Mouse (Mus musculus) thymus, postnatal 25 days (tissue): ENCODE data around the gene Mtmr11.
A peak's percentile ranks its signal among the peaks of the same experiment; 100 is the strongest.

Source experiments
- DNase-seq: peaks from one replicate; pipeline ENCODE4 v3.0.0; 2022

Gene Mtmr11

DNA sequence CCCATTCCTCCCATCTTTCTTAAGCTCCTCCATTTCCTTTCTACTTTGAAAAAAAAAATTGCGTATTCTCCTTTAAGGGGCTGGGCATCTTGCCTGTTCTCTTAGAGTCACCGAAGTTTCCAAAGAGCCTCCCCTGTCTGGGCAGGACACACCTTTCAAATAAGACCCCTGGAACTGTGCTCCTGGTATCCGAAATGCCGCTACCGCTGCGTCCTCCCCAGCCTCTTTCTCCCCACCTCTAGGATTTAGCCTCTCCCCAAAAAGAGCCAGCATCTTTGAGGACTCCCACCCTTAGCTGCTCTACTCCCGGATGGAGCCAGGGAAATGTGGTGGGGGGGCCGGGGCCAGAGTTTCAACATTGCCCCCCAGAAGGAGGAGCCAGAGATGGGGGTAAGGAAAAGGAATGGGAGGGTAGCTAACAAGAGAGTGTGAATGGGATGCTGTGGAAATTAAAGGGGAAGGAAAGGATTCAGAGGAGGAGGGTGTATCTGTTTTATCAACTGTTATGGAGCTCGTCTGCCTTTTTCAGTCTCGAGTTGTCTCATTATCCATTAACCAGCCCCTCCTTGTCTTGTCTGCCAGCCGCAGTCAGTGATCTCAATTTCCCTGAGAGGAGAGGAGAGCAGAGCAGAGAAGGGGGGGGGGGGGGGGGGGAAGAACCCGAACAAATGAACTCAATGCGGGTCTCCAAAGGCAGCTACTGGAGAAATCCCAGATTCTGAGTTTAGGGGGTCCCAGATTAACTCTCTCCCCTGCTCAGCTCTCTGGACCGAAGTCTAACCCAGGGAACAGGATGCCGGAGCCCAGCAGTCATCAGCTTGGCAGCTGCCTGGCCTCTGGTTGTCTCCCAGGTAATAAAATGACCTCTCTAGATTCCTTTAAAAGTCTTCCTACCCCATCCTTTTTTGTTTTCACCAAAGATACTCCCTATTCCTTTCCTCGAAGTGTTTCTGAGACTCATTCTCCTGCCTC is at the start of gene Mtmr11:
Gene Mtmr11, plus strand, starts transcription at position 136 of the 972 bp plus-strand sequence.
- no peak for DNase-seq

DNA sequence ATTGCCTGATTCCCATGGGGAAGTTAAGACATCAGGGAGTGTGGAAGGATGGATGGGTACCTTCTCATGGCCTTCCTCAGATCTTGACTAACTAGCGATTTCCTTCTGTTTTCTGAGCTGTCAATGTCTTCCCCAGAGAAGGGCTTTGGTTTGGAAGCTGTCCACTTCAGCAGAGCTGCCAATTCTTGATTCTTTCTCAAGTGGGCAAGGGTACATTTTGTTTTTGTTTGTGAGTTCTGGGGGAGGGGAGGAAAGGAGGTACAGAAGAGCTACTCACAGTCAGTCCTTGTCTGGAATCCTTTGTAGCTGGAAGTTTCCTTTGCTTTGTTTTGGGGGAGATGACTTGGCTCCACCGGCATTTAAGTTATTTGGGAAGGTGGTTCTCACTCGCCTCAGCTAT is 48.6 kb upstream of the Mtmr11 start:
- DNase-seq = no peak

DNA sequence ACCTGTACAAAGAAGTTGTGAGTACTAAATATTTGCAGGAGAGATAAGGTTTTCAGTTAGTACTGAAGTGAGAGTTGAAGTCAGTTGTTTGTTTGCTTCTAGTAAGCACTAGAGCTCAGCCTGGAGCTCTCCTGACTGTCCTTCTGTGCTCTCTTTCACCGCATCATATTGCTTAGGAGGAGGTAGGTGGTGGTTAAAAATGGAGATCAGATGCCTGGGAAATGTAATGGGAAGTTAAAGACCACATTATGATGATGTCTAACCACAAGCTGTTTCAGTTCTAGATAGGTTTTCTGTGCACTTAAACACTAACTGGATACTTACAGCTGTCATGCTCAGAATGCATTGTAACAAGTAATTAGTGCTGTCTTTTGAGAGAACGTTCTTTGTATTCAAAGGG is 43.7 kb upstream of the Mtmr11 start:
- DNase-seq = no peak

DNA sequence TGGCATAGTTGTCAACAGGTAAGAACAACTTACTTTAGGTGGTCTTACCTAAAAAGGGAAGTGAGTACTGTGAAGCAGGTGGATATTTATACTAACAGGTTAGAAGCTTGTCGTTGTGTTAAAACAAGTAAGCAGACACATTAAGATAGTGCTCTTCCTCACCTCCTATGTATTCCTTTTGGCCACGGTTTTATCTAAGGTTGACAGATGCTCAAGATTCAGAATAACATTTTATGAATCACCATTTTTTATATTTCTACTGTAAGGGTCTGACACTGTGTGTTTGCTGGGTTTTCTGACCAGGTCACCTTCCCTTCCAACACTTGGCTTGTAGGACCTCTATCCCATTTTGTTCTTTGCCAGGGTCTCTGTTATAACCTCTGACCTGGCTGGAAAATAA is 43.1 kb upstream of the Mtmr11 start:
- DNase-seq = no peak

DNA sequence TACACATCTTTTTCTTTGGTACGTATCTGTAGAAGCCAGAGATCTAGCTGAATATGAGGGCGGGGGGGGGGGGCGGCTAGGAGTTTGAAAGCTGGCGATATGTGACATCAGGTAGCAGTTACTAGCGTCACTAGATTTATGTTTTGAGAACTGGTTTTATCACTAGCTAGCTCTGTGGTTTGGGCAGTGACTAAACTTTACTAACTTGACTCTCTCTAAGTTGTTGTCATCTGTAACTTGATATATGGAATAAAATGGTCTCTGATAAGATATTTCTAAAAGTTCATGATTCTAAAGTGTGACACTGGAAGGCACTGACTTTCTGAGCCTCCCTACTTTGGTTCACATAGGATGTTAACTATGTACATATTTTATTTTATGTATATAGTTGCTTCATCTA is 37.6 kb upstream of the Mtmr11 start:
- DNase-seq = no peak

DNA sequence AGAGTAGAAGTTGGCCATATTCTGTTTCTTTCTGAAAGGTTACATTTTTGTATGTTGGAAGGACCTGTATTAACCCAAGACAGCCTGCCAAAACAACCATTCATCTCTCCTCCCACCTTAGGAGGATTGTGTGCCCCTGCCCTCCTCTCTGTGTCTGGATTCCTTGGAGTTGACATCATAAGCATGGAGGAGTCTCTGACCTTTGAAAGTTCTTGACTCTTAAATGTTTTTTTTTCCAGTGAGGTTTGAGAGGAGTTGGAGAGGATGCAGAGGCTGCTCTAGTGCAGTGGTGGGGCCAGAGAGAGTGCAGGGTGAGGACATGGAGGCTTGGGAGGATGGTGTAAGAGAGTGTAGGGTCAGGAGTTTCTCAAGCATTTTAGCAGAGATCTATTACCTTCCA is 33.7 kb upstream of the Mtmr11 start:
- DNase-seq = no peak

DNA sequence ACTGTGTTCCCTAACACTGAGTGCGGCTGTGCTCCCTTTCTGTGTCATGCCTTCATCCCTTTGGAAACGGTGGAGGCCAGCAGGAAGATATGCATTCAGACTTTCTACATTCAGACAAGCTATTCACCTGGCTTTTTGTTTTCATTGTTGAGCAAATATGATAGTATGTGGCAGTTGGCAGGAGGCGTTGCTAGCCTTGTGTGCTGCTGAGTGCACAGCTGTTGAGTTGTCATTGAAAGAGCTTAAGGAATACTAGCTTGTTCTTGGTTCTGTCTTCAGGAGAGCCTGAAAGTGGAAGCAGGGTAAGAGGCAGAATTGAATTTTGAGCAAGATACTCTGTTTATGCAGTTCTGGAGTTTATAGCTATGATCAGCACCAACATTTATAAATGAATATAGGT is 29.3 kb upstream of the Mtmr11 start:
- no peak for DNase-seq

DNA sequence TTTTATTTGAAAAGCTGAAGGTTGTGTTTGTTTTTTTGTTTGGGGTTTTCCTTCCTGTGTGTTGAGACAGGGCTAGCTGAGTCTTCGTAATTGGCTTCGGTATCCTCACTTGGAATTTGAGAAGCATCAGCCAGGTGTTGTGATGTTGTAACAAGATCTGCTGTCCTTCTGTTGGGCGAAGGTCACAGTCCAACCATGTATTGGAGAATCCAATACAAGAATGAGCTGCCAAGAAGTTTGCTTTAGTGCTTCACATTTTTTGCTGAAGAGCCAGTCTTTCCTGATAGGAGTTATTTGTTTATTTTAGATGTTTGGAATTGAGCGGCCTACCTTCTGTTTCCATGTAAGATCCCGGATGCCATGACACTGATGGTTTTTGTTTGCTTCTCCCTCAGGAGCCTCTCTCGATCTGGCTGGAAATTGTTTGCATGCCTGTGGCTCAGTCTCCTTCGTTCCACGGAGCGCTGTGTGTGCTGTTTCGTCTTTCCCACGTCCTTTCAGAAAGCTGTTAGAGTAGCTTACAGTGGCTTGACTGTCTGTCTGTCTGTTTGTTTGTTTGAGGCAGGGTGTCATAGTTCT is 28.4 kb upstream of the Mtmr11 start:
- no peak for DNase-seq

DNA sequence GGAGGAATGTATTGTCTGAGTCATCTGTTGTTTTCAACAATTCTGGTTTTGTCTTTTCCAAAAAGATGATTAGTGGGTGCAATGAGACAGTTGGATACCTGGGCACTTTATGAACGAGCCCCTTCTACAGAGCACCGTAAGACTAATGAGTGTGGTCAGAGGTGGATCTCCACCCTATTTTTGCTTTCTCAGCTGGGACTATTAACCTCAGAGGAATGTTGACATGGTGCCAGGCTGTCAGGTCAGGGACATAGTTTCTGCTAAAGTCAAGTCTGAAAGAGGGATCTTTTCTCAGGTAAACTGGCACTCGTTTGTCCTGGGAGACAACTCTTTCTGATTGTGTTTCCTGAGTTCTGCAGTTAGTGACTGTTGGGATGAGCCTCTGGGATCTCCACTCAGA is 26.8 kb upstream of the Mtmr11 start:
- DNase-seq = no peak

DNA sequence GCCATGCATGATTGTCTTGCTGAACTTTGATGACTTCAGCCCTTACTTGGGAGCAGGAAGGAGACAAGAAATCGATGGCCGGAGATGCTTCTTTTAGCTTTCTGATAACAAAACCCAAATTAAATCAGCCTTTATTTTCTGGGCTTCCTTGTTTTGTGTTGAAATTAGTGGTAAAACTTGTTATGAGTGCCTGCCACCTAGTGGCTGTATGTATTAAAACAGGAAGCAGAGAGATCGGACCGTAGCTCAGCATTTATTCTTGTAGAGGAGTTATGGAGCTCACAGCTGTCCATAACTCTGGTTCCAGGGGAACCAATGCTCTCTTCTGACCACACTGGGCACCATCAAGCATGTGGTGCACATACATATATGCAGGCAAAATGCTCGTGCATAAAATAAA is 13.9 kb upstream of the Mtmr11 start:
- peak; percentile 53 for DNase-seq

DNA sequence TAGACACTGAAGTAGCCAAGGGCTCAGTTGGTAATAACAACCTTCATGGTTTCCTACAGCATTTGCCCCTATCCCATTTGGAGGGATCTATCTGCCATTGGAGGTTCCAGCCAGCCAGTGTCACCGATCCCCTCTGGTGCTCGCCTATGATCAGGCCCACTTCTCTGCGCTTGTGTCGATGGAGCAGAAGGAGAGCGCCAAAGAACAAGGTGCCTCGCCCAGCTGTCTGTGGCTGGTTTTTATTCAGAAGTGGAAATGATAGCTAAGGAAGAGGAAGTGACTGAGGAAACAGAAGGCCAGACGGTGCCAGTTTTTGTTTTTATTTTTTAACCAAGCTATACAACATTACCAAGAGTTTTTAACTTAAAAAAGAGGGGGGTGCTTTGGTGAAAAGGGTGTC is 10.0 kb upstream of the Mtmr11 start:
- DNase-seq = no peak

DNA sequence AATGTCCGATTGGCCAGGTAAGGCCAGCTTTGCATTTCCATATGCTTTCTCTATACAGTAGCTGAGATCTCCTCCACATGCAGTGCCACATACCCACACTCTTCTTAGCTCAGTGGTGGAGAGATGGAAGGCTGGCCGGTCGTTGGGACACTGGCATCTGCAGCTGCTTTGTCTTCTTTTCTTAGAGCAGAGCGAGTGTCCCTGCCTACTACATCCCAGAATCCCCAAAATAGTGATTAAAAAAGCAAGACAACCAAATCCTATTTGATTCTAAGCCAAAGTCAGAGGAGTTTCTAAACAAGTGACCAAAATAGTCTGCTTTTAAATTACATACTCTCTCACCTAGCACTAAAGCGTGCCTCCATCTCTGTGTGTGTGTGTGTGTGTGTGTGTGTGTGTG is 9.2 kb upstream of the Mtmr11 start:
- DNase-seq = no peak

DNA sequence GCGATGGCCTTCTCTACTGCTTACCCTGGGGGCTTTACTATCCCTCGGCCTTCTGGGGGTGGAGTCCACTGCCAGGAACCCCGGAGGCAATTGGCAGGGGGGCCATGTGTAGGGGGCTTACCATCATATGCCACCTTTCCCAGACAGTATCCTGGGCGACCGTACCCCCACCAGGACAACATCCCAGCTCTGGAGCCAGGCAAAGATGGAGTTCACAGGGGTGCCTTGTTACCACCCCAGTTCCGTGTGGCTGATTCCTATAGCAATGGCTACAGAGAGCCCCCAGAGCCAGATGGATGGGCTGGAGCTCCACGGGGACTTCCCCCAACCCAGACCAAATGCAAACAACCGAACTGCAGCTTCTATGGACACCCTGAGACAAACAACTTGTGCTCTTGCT is 6.3 kb upstream of the Mtmr11 start:
- DNase-seq = no peak

DNA sequence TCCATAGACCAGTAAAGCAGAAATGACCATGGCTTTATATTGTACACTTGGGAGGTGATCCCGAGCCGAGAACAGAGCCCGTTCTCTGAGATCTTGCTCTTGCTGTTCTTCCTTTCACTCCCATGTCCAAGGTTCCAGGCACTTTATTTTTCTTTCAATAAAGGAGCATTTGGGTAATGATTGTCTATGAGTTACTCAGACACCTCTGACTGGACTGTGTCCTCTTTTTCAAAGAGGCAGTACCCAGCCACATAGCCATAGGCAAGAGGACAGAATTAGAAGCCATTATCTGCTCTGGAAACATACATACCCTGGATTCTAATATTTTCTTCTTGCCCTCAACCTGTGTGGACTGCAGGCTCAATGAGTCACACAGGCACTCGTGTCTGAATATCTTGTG is 2.0 kb upstream of the Mtmr11 start:
- no peak for DNase-seq

DNA sequence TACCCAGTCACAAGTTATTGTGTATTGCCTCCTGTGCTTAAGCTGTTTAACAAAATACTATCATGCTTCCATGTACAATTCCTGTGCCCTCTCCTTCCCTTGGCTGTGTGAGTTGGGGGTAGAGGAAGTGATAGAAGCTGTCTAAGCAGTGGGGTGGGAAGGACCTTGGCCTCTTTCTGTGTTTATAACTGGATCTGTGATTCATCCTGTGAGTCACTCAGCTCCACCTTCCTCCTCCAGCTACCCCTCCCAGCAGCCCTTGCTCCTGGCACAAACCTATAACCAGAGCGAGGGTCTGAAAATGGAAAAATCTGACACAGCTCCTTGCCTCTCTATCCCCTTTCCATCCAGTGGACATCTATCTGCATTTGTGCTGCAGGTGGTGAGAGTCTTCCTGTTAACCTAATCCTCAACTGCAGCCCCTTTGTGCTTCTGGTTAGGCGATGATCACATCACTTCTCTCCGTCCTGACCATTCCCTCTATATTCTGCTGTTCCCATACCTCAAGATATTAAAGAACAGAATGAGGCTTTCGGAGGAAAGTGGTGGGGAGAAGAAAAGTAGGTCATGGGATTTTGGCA is 1.5 kb upstream of the Mtmr11 start:
- DNase-seq = no peak

DNA sequence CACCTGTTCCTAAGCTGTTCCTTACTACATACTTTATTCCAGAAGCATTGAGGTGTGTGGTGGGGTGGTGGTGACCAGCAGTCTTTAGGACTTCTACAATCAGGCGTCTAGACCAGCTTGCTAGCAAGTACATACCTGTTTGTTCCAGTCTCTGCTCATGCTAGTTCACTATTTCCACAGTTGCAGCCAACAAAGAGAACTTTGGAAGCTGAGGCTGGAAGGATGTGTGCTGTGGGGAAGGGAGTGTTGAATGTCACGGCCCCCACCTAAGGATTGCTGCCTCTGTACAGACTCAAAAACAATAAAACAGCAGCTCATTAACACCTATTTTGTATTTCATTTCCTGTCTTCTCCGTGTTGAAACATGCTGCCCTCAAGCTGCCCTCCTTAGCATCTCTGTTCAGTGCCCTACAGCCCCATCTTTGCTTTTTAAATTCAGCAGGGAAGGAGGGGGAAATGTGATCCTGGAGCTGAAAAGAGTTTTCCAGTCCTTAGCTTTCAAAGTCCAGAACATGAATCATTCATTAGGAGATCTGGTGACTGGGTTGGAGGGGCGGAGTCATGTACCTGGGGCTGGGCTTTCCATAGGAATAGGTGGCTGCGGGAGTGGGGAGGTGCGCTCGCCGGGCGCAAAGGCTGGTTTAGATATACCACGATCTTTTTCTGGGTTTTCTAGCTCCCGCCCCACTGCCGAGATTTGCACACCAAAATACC is 844 bp upstream of the Mtmr11 start:
- DNase-seq = no peak

DNA sequence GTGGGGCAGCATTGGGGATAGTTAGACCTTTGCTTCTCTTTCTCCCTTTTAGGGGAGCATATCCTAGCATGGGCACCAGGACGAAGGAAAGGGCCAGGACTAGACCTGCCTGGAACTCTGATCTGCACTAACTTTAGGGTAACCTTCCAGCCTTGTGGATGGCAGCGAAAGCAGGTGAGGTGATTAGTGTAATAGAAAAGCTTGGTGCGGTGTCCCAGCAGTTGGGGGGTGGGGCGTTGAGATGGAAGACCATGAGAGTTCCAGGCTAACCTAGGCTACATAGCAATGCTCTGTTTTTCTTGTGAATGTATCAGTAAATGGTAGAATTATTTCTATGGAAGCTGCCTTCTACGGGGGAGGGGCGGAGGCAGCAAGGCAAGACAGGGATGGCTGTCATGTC is 1.2 kb downstream of the Mtmr11 start:
- DNase-seq = no peak

DNA sequence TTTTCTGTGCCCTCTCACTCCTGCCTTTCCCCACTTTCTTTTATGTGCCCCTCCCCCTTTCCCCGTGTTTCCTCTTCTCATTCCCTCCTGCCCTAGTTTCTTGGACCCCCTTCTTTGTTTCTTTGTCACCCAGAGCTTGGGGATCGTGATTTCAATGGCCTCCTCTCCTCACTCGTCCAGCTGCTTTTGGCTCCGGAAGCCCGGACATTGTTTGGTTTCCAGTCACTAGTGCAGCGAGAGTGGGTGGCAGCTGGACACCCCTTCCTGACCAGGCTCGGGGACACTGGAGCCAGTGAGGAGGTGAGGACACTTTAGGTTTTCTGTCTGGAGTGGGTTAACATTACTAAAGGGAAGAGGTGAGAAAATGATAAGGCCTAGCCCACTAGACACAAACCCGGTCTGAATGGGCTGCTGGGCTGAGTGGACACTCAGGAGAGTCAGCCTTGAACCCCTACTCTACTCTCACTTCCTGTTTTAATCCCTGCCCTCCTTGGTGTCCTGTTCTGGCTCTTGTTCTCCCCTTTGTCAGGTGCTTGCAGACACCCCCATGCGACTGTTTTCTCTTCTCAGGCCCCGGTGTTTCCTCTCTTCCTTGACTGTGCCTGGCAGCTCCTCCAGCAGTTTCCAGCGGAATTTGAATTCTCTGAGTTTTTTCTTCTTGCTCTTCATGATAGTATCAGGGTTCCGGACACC is 6.8 kb downstream of the Mtmr11 start:
- no peak for DNase-seq

DNA sequence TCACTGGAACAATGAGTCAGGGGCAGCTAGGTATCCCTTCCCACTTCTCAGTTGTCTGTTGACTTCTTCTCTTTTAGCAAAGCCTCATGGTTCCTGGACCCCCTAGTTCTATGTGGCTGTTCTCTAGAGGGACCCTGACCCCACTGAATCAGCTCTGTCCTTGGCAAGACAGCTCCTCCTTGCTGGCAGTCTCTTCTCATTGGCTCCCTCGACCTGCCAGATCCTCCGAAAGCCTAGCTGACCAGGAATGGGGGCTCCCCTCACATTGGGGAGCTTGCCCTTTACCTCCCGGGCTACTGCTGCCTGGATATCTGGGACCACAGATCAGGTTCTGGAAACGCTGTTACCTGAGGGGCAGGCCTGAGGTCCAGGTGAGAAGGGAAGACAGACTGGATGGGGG is 8.5 kb downstream of the Mtmr11 start:
- no peak for DNase-seq

DNA sequence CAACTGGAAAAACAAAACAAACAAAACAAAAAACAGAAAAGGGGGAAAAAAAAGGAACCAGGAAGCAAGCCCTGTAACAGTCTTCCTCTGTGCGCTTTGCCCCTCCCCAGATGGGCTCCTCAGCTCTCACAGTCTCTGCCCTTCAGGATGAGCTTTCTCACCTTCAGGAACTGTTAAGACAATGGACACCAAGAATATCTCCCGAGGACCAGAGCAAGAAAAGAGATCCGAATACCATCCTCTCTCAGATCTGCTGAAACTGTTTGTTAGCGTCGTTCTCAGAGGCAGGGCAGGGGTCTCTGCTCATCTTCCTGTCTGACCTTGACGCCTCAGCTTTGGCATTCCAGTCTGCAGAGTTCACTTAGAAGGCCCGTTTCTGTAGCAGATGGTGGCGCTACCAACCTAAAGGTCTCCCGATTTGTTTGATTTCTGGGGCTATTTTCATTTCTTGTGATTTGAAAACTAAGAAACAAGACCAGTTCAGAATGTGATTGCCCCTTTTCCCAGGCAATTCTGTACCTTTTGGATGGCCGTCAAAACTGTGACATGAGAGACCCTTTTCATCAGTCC is 9.3 kb downstream of the Mtmr11 start:
- peak; percentile 42 for DNase-seq

DNA sequence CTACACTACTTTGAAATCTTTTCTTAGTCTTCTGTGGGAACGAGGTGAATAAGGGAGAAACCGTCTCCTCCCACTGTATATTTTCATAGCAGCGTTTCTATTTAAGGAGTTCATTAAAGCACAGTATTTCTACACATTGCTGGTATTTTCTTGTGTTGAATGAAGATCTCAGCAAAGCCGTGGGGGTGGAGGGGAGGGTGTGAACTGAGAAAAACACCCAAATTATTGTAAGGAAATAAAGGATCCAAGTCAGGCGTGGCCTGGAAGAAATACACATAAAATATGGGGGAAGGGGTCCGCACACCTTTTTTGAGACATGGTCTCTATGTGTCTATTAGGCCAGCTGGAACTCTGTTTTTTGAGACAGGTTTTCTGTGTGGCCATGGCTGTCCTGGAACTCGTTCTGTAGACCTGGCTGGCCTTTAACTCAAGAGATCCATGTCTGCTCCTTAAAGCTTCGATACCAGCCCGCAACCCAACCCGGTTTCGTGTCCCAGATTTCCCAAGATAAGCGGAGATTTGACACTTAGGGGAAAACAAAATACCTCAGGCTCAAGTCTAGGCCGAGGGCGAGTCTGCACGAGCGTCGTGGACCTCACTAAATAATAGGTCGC is 9.9 kb downstream of the Mtmr11 start:
- no peak for DNase-seq
